Mouse (Mus musculus): Measurements from ENCODE around the gene Zfp385b.

Zfp385b gene

GRCm38 (mm10) chr2:77819539-77819938 is at the start of gene Zfp385b:
Gene Zfp385b (minus strand): TSS chr2:77819639.
- no peak for DNase-seq

GRCm38 (mm10) chr2:77863934-77864333 is 44.5 kb upstream of the Zfp385b start:
- DNase-seq, result no peak

- DNase-seq, result peak in 1 of 2 experiments; percentile 24
Measured at GRCm38 (mm10) chr2:77863522-77863921, 44.1 kb upstream of the Zfp385b start.

- no peak for DNase-seq
Measured at GRCm38 (mm10) chr2:77841464-77841863, 22.0 kb upstream of the Zfp385b start.

GRCm38 (mm10) chr2:77839587-77839986 is 20.1 kb upstream of the Zfp385b start:
- DNase-seq, result no peak

GRCm38 (mm10) chr2:77838688-77839087 is 19.2 kb upstream of the Zfp385b start:
- no peak for DNase-seq

- no peak for DNase-seq
Measured at GRCm38 (mm10) chr2:77835781-77836180, 16.3 kb upstream of the Zfp385b start.

GRCm38 (mm10) chr2:77826133-77826828 is 6.8 kb upstream of the Zfp385b start:
- DNase-seq, result no peak

- no peak for DNase-seq
Measured at GRCm38 (mm10) chr2:77823026-77823425, 3.6 kb upstream of the Zfp385b start.

GRCm38 (mm10) chr2:77817357-77817894 is 2.0 kb downstream of the Zfp385b start:
- DNase-seq, result no peak

GRCm38 (mm10) chr2:77816413-77817314 is 2.8 kb downstream of the Zfp385b start:
- peak; percentile 5 to 45 for DNase-seq

- no peak for DNase-seq
Measured at GRCm38 (mm10) chr2:77815775-77816412, 3.5 kb downstream of the Zfp385b start.

- no peak for DNase-seq
Measured at GRCm38 (mm10) chr2:77814896-77815295, 4.5 kb downstream of the Zfp385b start.

GRCm38 (mm10) chr2:77813029-77813428 is 6.4 kb downstream of the Zfp385b start:
- DNase-seq, result no peak

GRCm38 (mm10) chr2:77810748-77811147 is 8.7 kb downstream of the Zfp385b start:
- DNase-seq, result no peak

GRCm38 (mm10) chr2:77804781-77805180 is 14.7 kb downstream of the Zfp385b start:
- DNase-seq, result no peak

- no peak for DNase-seq
Measured at GRCm38 (mm10) chr2:77802291-77802690, 17.1 kb downstream of the Zfp385b start.

GRCm38 (mm10) chr2:77801430-77801829 is 18.0 kb downstream of the Zfp385b start:
- DNase-seq, result no peak

GRCm38 (mm10) chr2:77801009-77801408 is 18.4 kb downstream of the Zfp385b start:
- DNase-seq, result no peak

GRCm38 (mm10) chr2:77797233-77797632 is 22.2 kb downstream of the Zfp385b start:
- no peak for DNase-seq

GRCm38 (mm10) chr2:77795859-77796552 is 23.4 kb downstream of the Zfp385b start:
- peak; percentile 28 to 29 for DNase-seq

- DNase-seq, result no peak
Measured at GRCm38 (mm10) chr2:77790846-77791245, 28.6 kb downstream of the Zfp385b start.

- no peak for DNase-seq
Measured at GRCm38 (mm10) chr2:77790295-77790694, 29.1 kb downstream of the Zfp385b start.

Data from lung, postnatal 4 days (tissue).